Mouse (Mus musculus) megakaryocyte-erythroid progenitor cell, adult 5-6 weeks (primary cell): ENCODE results near the gene Lif. TPM values are rescaled to one million over a fixed set of nuclear protein-coding genes. Genes with fewer than 3 reads are reported as not detected.

Experiments
- ATAC-seq: replicated peaks from 2 replicates; pipeline ENCODE4 v1.8.0; 2016; ENCODE audit warnings: mild to moderate bottlenecking, inconsistent platforms; ENCODE audit not compliant: severe bottlenecking, poor library complexity, low FRiP score, low TSS enrichment
- total RNA-seq, 2 experiments: library from RNA; stranded (forward) in 1 of 2; stranded (reverse) in 1 of 2; fragments of 200-1000, 215-1000 nt in 1 of 2; fragments of >200 nt in 1 of 2; fragmentation: Nextera tagmentation in 1 of 2; gene quantifications; 2 replicates each; pipeline ENCODE4 v1.2.3; 2014 to 2017

Gene Lif
- not detected in 2 replicates for total RNA-seq (2014; fragmentation: Nextera tagmentation)
- total RNA-seq (2017), result 0.30 and 0.33 TPM in 2 replicates

DNA sequence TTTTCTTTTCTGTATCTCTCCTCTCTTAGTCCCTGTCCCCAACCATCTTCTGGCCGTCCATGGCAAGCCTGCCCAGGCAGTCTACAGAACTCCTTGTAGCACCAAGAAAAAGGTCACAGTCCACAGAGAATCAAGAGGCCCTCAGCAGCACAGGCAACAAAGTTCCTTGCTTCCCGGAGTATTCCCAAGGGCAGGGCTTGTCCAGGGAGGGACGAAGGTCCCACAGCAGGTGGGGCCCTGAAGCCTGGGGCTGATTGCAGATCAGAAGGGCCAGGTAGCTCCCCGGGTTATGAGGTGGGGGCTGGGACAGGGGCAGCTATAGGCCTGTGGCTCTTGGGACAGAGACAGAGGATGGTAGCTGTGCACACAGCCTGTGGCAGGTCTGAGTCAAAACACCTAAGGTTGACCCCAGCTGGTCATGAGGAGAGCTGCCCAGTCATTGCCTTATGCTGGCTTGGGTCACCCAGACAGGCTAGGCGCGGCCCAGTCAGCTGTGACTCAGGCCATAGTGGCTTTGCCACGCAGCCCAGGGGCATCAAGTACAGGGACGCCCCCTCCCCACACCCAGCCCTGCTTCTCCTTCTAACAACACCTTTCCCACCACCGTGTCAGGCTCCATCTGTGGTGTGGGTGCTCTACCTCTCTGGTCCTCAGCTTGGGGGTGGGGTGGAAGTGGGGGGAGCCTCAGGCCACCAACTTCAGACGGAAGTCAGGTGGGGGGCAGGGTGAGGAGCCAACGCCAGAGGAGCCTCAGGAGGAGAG, at the start of gene Lif:
Lif (plus strand) TSS at position 712 of the 762 bp plus-strand sequence.
- no peak for ATAC-seq

DNA sequence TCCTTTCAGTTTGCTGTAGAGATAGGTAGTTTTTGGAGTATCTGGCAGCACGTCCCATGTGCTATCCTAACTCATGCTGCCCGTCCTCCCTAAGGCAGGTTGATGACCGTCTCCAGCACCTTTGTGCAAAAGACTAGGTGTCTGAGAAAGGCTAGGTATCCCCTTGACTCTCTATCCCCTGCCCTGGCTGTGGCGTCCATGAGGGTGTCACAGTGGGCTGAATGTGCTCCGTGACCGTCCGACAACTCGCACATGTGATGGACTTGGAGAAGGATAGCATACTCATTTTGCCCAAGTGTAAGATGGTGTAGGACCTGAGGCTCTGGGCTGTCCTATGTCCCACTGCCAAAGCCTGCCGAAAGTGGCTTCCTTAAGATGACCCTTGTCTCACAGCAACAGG, 49.7 kb upstream of the Lif start:
- ATAC-seq, result no peak

DNA sequence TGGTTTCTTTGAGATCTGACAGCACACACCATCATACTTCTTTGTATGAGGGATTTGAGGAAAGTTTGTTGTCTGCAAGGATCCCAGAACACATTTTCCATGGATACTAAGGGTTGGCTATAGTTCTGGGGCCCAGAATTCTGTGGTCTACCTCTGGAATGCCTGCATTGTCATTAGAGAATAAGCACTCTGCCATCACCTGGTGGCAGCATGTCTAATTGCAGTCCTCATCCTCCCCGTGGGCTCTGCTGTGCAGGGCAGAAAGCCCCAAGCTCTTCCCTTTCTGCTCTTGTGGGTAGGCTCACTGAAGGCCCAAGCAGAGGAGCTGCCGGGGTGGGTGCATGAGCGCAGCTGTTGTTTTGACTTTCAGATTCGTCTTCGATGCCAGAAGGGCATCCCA, 47.8 kb upstream of the Lif start:
- peak; percentile 64 for ATAC-seq

DNA sequence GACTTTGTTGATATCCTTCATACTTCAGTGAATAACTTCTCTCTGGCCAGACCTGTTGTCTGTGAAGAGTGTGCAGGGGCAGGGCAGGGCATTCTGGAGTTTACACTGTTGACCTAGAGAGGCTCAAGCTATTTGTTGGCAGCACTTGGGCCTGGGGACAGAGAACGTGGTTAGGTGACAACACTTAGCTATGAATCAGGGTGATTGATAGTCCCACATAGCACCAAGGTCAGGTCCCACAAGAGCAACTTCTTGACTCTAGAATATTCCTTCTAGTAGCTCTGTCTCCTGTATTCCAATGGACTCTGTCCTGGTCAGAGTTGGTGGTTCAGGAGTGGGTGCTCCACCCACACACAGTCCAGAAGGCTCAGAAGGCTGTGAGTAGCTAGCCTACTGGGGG, 46.6 kb upstream of the Lif start:
- no peak for ATAC-seq

DNA sequence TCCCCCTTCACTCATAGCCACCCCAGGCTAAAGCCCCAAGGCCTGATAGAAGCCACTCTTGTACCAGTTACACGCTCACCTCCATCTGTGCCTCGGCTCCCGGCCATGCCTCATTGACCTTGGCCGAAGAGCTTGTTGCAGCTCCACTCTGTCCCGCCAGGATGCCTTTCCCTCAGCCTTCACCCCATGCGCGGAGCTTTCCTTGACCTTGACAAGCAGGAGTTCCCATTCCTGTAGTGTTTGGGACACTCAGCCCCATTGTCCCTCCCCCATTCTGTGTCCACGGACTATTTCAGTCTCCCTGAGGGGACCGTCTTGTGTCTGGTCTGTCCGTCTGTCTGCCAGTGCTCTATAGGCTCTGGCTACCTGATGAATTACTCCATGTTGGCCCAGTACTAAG, 44.2 kb upstream of the Lif start:
- no peak for ATAC-seq

DNA sequence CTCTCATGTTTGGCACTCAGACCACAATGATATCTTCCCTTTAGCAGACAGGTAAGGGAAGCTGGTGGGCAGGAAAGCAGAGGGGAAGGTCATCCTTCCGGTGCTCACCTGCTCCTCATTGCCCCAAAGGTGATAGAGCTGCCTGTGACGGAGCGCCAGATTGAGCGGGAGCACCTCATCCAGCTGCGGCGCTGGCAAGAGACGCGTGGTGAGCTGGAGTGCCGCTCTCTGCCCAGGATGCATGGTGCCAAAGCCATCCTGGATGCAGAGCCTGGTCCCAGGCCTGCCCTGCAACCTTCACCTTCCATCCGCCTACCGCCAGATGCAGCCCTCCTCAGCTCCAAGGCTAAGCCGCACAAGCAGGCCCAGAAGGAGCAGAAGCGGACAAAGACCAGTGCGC, 42.8 kb upstream of the Lif start:
- ATAC-seq, result no peak

DNA sequence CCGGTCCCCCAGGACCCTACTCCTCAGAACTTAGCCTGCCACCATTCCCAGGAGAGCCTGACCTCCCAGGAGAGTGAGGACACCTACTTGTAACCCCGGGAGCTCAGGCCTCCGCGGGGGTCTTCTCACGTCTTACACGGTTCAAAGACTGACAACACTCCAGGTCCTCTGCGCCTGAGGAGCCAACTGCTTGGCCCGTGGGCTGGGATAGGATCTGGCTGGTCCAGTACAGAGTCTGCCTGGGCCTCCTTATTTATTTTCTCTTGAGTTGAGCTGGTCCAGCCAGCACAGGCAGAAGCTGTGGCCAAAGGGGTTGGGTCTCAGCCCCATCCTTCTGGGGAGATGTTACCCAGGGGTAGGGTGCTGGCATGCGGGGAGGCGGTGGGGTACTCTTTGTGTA, 42.3 kb upstream of the Lif start:
- no peak for ATAC-seq

DNA sequence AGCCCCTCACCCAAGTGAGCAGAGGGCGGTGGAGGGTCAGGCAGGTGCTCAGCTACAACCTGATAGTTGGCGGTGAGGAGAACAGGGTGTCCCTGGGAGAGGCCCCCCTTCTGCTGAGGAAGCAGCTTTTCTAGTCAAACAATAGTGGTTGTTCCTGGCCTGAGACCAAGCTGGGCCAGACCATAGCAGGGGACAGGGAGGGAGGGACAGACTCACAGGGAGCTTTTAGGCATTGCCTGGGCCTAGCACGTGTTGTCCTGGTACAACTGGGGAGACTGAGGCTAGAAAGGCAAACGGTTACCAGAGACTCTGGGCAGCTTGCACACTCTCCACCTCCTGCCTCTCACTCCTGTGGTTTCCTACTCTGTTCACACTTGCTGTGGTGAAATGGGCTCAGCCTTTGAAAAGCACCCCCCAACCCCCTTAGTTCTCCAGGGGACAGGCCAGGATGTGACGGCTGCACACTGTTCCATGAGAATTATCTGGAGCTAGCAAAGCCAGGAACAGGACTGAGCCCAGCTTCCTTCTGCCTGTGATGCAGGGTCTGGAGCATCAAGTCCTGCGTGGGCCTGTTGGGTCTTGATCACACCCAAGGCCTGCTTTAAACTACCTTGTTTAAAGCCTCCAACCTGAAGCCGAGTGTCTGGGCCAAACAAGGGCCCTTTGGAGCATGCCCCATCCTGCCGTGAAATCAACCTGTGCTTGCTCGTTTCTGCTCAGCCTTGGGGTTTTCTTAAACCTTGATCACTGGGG, 40.9 kb upstream of the Lif start:
- no peak for ATAC-seq

DNA sequence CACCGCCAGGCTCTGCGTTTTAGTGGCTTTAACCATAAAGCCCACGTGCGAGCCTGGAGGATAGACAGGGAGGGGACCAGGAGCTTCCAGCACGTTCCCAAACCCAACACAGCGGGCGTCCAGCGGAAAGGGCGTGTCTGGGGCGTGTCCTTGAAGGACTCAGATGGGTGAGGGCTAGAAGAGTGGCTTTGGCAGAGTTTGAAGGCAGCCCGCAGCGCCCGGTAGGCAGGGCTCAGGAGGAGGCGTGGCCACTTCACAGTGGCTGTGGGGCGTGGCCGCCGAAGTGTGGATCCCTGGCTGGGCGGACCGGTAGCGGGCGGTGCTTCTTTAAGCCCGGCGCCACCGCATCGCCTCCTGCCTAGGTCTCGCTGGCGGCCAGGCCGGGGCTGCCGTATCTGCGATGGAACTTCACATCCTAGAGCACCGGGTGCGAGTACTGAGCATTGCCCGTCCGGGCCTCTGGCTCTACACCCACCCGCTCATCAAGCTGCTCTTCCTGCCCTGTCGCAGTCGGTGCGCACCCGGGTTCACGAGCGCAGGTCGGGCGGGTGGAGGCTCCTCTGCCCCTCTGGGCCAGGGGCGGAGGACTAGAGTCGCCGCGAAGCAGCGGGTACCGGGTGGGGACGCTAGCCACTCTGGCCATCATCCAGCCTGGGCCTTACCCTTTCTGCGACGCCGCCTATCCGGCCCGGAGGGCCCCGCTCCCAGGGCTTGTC, 39.3 kb upstream of the Lif start, which contains the start of gene Castor1:
Castor1 (plus strand) TSS at position 312 of the 716 bp plus-strand sequence.
- ATAC-seq, result peak; percentile 93

DNA sequence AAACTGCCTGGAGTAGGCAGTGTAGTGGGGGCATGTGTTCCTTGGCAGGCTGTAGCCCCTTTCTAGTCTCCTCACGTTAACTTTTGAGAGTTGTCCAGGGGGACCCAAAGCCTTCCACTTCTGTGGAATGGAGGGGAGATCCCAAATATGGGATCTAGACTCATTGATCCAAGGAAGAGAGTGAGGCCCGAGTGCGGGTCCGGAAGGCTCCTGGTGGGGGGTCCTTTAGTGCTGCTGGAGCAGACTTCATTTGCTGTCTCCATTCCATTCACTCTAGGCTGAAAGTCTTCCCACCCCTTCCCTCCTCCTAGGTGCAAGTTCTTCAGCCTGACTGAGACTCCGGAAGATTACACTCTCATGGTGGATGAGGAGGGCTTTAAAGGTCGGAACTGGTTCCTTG, 38.7 kb upstream of the Lif start:
- no peak for ATAC-seq

DNA sequence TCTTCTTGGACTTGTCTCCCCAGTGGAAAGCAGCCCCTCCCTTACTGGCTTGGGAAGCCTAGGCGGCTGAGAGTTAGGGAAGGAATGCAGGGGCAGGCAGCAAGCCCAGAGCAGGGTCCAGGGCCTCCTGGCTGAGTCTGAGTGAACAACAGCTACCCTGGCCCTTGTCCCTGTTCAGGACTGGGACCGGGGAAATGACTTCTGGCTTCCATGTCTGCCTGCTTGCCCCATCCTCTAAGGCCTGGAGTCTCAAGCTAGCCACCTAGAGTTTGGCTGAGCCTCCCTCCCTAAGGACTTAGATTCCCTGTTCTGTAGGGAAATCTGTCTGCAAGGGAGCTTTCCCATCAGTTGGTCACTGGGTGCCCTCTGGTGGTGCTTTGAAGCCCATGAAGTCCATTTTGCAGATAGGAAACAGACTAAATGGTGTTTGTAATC, 38.0 kb upstream of the Lif start:
- ATAC-seq, result no peak

DNA sequence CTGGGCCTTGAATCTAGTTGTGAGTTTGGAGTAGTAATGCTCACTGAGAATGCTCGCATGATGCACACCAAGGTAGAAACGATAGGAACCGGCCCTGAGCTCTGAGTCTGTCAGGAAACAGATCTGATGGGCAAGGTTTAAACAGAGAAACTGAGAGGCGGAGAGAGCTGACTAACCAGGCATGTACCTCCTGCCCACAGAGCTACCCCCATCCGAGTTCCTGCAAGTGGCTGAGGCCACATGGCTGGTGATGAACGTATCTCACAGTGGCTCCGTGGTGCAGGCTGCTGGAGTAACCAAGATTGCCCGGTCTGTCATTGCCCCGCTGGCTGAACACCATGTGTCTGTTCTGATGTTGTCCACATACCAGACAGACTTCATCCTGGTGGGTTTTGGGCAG, 37.4 kb upstream of the Lif start:
- ATAC-seq, result no peak

DNA sequence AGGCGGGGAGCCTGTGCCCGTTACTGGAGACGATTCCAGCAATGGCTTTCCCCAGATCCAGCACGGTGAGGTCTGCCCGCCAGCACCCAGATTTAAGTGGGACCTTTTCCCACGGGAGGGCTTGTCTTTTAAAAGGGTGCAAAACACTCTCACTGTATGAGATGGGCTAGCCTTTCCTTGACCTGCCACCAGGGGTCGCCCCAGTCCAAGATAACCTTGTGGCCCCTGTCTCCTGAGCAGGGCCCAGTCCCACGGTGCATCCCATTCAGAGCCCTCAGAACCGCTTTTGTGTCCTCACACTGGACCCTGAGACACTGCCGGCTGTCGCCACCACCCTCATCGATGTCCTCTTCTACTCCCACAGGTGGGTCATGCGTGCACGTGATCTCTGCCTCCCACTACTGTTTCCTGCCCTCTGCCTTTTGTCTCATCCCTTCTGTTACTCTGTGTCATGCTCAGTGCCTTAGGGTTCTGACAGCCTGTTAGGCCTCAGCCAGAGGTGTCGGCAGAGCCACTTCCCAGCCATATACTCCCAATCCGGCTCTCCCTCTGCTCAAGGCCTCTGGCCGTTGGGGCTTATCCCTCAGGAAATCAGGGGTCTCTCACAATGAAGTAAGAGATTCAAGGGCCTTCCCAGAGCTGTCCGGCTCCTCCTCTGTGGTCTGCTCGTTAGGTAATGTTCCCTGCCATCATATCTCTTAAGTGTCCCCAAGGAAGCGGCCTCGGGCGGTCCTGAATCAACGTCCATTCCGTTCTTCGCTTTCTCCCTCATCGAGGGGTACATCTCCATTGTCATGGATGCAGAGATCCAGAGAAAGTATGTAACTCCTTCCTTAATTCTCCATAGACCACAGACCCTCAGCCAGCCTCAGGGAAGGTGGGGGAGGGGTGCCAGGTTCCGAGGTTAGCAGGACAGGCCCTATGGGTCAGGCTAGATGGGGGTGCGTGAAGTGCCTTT, 36.6 kb upstream of the Lif start:
- ATAC-seq, result peak; percentile 41

DNA sequence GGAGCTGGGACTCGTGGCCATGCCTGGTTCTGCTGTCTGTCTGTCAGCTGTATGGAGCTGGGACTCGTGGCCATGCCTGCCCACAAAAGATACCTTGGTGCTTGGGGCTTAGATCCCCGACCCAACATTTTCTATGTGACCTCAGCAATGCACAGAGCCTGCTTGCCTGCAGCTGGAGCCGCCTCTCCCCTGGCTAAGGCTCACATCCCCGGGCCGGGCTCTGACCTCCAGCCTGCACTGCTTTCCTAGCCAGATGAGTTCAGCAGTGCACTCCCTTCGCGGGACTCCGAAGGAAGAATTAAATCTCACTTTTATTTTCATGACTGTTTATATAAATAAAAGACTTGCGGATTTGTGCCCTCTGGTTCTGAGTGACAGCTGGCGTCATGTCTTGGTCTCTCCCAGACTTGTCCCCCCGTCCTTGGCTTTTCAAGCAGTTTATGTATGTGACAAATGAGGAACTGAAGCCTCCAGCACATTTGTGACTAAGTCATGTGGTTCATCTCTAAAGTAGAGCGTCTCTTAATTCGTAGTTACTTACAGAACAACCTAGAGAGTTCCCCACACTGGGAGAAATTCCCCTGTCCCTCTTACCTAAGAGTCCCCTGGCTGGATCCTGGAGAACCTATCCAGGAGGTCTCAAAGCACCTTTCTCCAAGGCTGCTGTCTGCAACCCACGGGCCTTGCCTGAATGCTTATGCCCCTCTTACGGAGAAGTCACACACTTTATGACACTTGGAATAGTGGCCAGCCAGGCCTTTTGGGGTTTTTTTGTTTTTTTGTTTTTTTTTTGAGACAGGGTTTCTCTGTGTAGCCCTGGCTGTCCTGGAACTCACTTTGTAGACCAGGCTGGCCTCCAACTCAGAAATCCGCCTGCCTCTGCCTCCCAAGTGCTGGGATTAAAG, 35.1 kb upstream of the Lif start:
- ATAC-seq, result no peak

DNA sequence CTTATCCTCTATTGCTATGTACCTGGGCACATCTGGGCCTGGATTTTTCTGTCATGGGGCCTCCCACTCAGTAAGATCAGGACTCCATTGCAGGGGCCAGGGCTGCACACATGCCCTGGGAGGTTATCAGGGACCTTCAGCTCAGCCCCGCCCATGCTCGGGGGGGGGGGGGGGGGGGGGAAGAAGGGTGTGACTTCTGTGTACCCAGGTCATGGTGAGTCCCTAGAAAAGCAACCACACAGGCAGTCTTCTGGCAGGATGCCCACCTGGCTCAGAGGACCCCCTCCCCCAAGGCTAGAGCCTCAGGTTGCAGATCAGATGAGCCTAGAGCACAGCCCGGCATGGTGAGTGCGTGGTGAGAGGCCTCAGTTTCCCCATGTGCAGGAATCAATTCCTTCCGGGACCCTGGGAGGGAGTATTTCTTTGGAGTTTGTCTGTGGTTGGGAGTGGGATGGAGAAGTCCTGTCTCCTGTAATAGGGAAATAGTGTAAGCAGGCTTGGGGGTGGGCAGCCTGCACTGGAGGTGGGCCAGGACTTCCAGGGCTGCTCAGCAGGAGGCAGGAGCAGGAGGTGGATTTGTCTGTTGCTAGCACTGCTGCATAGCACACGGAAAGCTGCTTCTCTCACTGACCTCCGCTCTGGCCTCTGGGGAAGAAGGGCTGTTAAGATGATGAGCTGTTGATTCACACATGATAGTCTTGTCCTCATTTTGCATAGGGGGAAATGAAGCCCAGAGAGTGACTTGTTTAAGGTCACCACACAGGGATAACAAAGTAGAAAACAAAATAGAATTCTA, 33.8 kb upstream of the Lif start:
- peak; percentile 45 for ATAC-seq

DNA sequence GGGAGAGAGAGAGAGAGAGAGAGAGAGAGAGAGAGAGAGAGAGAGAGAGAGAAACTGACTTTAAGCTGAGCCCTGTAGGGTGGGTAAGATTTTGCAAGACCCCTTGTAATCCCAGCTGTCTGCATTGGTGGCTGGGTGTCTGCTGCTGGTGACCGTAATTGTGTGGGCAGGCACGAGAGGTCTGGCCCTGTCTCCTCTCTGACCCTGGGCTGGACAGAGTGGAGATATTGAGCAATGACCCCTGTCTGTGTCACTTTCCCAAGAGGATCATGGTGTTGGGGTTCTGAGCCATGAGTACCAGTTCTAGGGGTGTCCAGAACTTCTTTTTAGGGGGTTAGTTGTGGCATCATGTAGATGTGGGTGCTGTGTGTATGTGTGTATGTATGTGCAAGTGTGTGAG, 33.1 kb upstream of the Lif start:
- ATAC-seq, result no peak

DNA sequence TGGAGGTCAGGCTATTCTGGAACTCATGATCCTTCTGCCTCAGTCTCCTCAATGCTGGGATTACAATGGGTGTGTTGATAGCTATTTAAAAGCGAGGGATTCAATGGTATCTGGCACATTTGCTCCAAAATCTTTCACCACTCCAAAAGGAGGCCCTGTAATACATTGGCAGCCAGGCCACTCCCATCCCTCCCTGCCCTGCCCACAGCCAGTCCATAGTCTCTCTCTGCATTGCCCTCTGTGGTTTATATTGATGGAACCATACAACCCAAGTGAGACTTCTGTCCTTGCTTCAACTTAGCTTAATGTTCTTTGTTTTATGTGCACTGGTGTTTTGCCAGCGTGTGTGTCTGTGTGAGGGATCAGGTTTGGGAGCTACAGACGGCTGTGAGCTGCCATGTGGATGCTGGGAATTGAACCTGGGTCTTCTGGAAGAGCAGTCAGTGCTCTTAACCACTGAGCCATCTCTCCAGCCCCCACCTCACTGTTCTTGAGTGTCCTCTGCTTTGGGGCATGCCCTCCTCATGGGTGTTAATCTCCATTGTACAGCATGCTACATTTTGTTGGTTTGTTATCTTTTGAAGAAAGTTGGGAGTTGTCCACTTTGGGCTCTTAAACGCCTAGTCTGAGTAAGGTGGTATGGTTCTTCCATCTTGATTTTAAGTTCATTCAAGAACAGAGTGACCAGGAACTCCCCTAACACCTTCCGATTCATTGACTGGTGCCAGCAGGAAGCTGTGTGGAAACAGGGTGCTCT, 30.6 kb upstream of the Lif start:
- ATAC-seq, result peak; percentile 55; the same call in 1 of the 2 replicates
